Mouse (Mus musculus) ovary, adult 18-20 months (tissue): ENCODE measurements around the gene Tollip.

Source experiments
- DNase-seq: peaks from one replicate; pipeline ENCODE4 v3.0.0; 2022; ENCODE audit warnings: low spot score, mixed read lengths

Tollip gene

GRCm38 (mm10) chr7:141918407-141918806, at the start of gene Tollip:
TSS of gene Tollip (minus strand) at chr7:141918507.
- no peak for DNase-seq

DNA sequence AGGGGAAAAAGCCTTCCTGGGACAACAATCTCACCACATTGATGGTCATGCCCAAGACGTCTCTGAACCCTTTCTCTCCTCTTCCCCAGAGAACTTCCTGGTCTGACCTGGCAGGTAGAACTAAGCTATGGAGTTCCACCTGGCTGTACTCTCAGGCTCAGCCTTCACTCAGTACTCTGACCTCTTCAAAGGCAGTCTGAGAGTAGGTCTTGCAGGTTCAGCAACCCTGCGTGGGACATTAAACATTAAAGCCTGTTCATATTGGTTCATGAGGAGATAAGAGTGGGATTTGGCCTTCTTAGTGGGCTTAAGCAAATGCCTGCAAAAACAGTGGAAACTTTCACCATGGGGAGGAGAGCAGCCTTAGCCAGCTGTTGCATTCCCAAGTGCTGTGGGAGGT, 48.0 kb upstream of the Tollip start:
- no peak for DNase-seq

GRCm38 (mm10) chr7:141962521-141962920, 44.2 kb upstream of the Tollip start:
- no peak for DNase-seq

DNA sequence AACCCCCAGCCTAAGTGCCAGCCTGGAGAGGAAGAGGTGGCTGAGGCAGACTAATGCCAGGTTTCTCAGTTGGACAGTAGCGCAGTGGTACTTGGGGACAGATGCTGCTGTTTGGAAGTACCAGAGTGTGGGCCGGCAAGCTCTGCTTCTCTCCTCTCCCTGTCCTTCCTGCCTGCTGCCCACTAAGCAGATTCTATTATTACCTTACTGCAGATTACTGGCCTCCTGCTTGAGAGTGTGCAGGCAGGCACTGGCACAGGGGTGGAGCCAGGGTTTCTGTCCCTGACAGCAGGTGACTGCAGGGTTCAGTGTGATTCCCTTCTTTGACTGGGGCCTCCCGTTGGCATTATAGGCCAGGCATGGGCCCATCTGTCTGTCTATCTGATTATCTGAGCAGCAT, 43.2 kb upstream of the Tollip start:
- no peak for DNase-seq

DNA sequence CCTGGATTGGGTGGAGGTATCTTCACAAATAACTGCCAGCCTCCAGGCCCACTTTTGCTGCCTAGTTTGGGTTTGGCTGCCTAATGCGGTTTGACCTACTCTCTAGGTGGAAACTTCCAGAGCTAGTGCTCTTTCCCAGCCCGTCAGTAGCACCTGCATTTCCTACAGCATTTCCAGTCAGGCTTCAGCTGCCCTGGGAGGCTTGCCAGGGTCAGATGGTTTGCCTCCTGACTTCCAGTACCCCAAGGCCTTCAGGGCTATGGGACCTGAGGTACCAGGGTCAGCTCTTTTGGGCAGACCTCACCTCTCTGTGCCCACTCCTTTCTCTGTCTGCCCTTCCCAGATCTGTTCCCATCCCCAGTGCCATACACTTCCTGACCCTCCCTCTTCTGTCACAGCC, 42.6 kb upstream of the Tollip start:
- no peak for DNase-seq

DNA sequence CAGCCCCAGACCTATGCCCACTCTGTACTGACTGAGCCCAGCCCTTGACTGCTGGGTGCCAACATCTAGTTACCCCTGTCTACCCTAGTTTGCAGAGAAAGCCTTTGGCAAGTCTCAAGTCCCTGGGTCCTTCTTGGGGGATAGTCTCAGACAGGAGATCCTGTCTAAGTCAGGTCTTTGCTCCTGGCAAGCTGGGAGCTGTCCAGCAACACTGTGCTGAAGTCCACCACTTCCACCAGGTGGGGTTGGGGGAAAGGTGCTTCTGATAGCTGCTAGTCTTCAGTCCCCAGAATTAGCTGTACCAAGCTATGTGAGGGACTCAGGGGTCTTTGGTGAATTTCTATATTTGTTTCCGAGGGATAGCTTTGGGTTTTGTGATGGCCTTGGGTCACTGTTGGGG, 40.8 kb upstream of the Tollip start:
- DNase-seq = no peak

DNA sequence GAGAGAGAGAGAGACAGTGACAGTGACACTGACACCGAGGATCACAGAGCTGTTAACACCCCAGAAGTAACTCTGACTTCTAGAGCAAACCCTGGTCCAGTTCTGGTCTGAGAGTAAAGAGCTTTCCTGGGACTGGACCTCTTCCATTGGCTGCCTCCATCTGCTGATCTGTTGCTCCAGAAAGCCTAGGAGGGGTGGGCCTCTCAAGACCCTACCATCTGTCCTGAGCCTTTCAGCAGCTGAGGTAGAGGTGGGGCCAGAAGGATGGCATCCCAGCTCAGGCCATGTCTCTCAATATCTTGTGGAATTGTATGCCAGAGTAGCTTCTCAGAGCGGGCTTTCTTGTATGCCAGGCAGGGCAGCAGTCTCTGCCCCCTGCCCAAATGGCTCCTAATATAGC, 39.9 kb upstream of the Tollip start:
- DNase-seq = no peak

- no peak for DNase-seq
These were observed 39.3 kb upstream of the Tollip start for GRCm38 (mm10) chr7:141957524-141958051.

GRCm38 (mm10) chr7:141956174-141956566, 37.9 kb upstream of the Tollip start:
- DNase-seq = no peak

- no peak for DNase-seq
These were observed 37.4 kb upstream of the Tollip start for GRCm38 (mm10) chr7:141955565-141956173.

GRCm38 (mm10) chr7:141953616-141954015, 35.3 kb upstream of the Tollip start:
- no peak for DNase-seq

- DNase-seq = no peak
These were observed 34.6 kb upstream of the Tollip start for GRCm38 (mm10) chr7:141952920-141953319.

GRCm38 (mm10) chr7:141951821-141952220, 33.5 kb upstream of the Tollip start:
- DNase-seq = no peak

- no peak for DNase-seq
These were observed 32.1 kb upstream of the Tollip start for GRCm38 (mm10) chr7:141950104-141951013.

DNA sequence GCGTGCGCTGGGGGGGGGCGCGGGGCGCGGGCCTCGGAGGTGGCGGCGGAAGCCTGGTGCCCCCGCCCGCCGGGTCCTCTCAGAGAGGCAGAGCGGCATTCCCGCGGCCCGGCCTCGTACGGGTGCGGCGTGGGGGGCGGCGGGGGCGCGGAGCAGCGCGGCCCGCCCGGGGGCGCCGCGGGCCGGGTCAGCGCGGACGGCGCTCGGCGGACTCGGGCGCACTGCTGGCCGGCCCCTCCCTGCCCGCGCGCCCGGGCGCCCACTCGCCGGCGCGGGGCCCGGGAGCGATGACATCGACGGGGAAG, 31.4 kb upstream of the Tollip start:
- no peak for DNase-seq

GRCm38 (mm10) chr7:141948906-141949798, 30.8 kb upstream of the Tollip start, which contains the start of gene Brsk2:
TSS of gene Brsk2 (plus strand) at chr7:141949751.
- DNase-seq = peak; percentile 90

DNA sequence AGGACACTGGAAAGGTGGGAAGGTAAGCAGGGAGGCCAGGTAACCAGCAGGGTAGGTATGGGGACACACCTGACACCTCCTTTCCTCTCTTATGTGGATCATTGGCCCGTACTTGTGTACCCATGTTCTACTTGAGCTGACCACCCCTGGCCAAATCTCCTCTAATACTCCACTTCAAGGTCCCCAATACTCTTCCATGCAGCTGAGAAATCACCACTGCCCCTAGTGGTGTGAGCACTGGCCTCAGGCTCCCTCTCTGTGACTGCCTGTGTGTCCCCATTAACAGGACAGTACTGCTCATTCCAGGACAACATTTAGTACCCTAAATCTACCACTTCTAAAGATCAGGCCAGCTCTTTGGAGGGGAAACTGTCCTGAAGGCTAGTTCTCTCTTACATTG, 29.7 kb upstream of the Tollip start:
- no peak for DNase-seq

GRCm38 (mm10) chr7:141947512-141947911, 29.2 kb upstream of the Tollip start:
- no peak for DNase-seq

GRCm38 (mm10) chr7:141945927-141946326, 27.6 kb upstream of the Tollip start:
- DNase-seq = no peak

DNA sequence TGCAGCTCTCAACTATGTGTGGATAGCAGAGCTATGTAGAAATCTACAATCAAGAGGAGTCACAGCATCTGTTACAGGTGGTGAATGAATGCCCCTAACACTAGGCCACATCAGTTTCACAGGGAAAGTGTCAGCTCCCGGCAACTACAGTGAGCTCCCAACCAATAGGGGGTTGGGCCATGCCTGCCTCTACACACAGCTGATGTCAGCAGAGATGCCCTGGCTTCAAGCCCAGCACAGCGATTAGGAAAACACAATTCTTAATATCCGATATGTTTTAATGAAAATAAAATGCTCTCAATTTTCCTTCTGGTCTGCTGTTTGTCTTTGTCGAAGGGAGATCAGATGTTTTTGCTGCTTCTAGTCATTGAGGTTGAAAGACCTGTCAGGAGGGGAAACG, 25.1 kb upstream of the Tollip start:
- no peak for DNase-seq

- no peak for DNase-seq
These were observed 16.6 kb upstream of the Tollip start for GRCm38 (mm10) chr7:141934951-141935350.

DNA sequence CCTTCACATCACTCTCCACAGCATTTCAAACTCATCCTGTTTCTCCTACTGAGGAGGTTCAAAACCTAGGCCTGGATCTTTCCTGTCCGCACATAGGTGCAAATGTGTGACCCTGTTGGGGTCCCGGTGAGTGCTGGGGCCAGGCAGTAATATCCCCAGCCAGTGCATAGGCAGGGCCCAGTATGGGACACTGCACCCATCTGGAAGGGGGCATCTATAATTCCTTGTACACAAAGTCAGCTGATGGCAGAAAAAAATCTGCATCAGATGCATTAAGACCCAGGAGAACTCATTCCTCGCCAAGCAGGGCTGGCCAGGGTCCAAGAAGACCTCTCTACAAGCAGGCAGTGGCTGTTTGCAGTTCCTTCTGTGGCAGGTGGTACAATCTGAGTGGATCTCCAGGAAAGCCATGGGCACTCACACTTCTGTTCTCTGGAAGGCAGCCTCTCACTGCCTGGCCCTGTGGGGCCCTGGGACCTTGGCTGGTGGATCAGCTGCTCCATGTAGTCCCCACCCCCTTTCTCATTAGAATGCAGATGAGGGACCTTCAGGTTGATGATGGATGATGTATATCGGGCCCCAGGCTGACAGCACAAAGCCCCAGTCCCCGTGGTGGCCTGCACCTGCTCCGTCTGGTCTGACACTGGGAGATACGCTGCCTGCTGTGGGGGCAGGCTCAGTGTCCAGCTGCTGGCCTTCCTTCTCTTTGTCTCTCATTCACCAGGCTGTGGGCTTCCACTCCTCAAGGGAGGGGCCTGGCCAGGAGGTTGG, 16.0 kb upstream of the Tollip start:
- no peak for DNase-seq
